In the genomic region with DNA sequence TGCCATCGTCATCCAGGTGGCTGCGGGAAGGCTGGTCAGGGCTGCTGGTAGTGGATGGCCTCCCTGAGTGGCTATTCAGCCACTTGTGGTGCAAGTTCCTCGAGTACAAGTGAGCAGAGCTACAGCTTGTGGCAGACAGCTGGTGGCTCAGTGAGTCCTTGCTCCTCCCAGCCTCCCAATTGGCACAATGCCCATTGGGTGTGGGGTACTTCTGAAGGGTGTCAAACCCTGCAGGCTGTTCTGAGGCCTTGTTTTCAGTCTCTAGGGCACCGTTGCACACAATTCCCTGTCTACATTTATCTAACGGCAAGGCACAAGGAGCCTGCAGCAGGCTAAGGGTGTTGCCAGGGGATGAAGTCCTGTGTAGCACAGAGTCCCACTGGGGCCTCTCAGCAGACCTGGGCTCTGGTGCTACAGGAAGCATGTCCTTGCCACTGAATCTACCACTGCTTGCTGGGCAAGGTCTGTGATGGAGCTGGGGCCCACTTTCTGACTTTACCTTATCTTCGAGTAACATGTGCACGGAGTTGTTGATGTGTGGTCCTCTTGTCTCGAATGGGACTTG, we compare ENCODE assay signal across 9 mouse cellular contexts. TPM values are rescaled to one million over a fixed set of nuclear protein-coding genes. Genes with fewer than 3 reads are reported as not detected.
DNase-seq lines count a peak whose midpoint lies in the region; ATAC-seq lines count a peak whose summit lies in the region.
"Had no signal": no experiment of that assay in that cellular context is flagged by ENCODE, and none has a peak within 500 bp of the region (broad histone marks: within the 10 kb centered on the region; RNA-seq: fewer than 3 reads in every experiment).

No protein-coding gene starts in this region.

- 83% methylated on average over 8 of the region's 8 CpGs for WGBS in neural tube, embryonic 13.5 days
- WGBS in neural tube, embryonic 15.5 days: 74% methylated on average over 8 of the region's 8 CpGs

- H3K4me2 ChIP-seq in neural tube, embryonic 13.5 days: no peak overlapping the region
- no peak overlapping the region for H3K4me2 ChIP-seq in neural tube, embryonic 15.5 days

- ATAC-seq in neural tube, embryonic 13.5 days (ENCODE audit: low read depth): peak; percentile 63; the same call in 1 of the 2 replicates
- no peak for ATAC-seq in neural tube, embryonic 15.5 days (ENCODE audit: low FRiP score)
- ATAC-seq in megakaryocyte progenitor cell, adult 5-6 weeks (replicated peaks; ENCODE audit: poor library complexity): peak; percentile 83
- ATAC-seq in frontal cortex, adult (ENCODE audit: low TSS enrichment): no peak

- no peaks in the 10 kb centered on the region for H3K27me3 ChIP-seq in neural tube, embryonic 13.5 days
- no peaks in the 10 kb centered on the region for H3K27me3 ChIP-seq in neural tube, embryonic 15.5 days (replicated peaks)

- H3K4me3 ChIP-seq in neural tube, embryonic 13.5 days: no peak overlapping the region
- no peak overlapping the region for H3K4me3 ChIP-seq in neural tube, embryonic 15.5 days (replicated peaks)

- H3K36me3 ChIP-seq in neural tube, embryonic 13.5 days: peaks cover 100% of the 10 kb centered on the region
- H3K36me3 ChIP-seq in neural tube, embryonic 15.5 days: peaks cover 96% of the 10 kb centered on the region

- H3K9me3 ChIP-seq in neural tube, embryonic 13.5 days: no peaks in the 10 kb centered on the region
- no peaks in the 10 kb centered on the region for H3K9me3 ChIP-seq in neural tube, embryonic 15.5 days (replicated peaks)

- peaks cover 3% of the 10 kb centered on the region; the same call in 1 of the 2 replicates for H3K4me1 ChIP-seq in neural tube, embryonic 13.5 days (replicated peaks)
- H3K4me1 ChIP-seq in neural tube, embryonic 15.5 days: no peaks in the 10 kb centered on the region

- DNase-seq in cerebellum, adult 9-10 months: peak; percentile 51
- DNase-seq in heart, postnatal 14 days: peak; percentile 23 to 44
- no peak for DNase-seq in kidney, adult 11 months
- DNase-seq in left cerebral cortex, adult 11 months (ENCODE audit: low spot score): no peak

- intact Hi-C loops in heart, postnatal 14 days (cut with DNase I): no loop called here

- H3K9ac ChIP-seq in neural tube, embryonic 13.5 days: no peak overlapping the region
- no peak overlapping the region for H3K9ac ChIP-seq in neural tube, embryonic 15.5 days (replicated peaks)

- H3K27ac ChIP-seq in neural tube, embryonic 13.5 days (replicated peaks): no peak overlapping the region
- no peak overlapping the region for H3K27ac ChIP-seq in neural tube, embryonic 15.5 days (replicated peaks)
- H3K27ac ChIP-seq: kidney, postnatal 0 days had no signal

RNA-seq across cellular contexts. Expression of gene Hormad2, which starts 46.6 kb away (rescaled TPM):
- 0.17 TPM in 1 of 2 replicates, not detected in the other for polyA plus RNA-seq in neural tube, embryonic 13.5 days (2015; fragmentation: Nextera tagmentation; extraction: Ambion mirVana)
- 0.29 TPM in 1 of 2 replicates, not detected in the other for polyA plus RNA-seq in neural tube, embryonic 15.5 days (2015; fragmentation: Nextera tagmentation; extraction: Ambion mirVana)
- not detected for total RNA-seq in heart, postnatal 14 days (2021)
- 2.6 and 2.8 TPM in 2 replicates for total RNA-seq in megakaryocyte progenitor cell, adult 5-6 weeks (2015)
- total RNA-seq in megakaryocyte progenitor cell, adult 5-6 weeks (2017): 0.87 TPM in 1 of 2 replicates, not detected in the other

Comparison
In these comparisons a context has a peak if more than half of its experiments do, and no peak if none do; other contexts are left out.
1. ATAC-seq: peak in neural tube, embryonic 13.5 days (single experiment) and megakaryocyte progenitor cell, adult 5-6 weeks (single experiment); none in neural tube, embryonic 15.5 days (single experiment) and frontal cortex, adult (single experiment).
2. DNase-seq: peak in cerebellum, adult 9-10 months (single experiment) and heart, postnatal 14 days (2 of 2); none in kidney, adult 11 months (single experiment) and left cerebral cortex, adult 11 months (single experiment).